Mouse (Mus musculus) right cerebral cortex, adult 2 months (tissue): Measurements from ENCODE around the gene Gm26566.
"Not testable (repeated sequence)": the region's sequence is repeated elsewhere in the genome, so short reads cannot be mapped to it uniquely, and the experiment has no call there.

Source experiments
- DNase-seq, 2 experiments: peaks; one replicate each; pipeline ENCODE4 v3.0.0; 2021 to 2022; ENCODE audit warnings: low spot score in 2 of 2

Gm26566 gene

DNA sequence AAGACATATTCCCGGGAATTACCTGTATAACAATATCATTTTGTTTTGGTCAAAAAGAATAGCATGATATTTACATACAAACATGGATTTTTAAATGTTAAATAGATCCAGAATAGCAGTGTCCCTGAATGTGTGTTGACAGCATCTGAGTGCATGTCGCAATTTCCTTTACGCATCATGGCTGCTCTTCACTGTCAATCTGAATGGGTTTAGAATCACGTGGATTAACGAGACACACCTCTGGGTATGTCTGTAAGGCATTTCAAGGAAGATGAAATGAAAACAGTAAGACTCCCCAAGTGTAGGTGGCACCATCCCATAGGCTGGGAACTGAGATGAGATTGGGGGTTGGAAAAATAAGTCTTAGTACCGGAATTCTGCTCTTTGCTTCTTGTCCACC lies 17.4 kb downstream of the Gm26566 start:
- no peak for DNase-seq

DNA sequence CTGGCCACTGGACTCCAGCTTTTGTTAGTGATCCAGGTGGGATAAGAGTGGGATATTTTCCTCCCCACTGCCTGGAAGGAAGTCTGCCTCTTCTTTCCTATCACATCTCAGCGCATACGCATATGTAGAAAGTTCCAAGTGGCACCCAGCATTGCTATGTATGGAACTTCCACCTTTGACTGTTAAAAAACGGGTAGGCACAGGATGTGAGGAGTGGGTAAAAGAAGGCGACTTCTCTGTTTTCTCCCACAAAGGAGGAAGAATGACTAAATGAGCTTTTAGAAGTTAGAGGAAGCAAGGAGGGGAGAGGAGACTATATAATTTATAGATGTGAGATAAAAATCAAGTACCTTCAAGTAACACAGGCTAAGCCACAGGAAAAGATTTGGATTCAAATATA lies 19.8 kb downstream of the Gm26566 start:
- DNase-seq: no peak

DNA sequence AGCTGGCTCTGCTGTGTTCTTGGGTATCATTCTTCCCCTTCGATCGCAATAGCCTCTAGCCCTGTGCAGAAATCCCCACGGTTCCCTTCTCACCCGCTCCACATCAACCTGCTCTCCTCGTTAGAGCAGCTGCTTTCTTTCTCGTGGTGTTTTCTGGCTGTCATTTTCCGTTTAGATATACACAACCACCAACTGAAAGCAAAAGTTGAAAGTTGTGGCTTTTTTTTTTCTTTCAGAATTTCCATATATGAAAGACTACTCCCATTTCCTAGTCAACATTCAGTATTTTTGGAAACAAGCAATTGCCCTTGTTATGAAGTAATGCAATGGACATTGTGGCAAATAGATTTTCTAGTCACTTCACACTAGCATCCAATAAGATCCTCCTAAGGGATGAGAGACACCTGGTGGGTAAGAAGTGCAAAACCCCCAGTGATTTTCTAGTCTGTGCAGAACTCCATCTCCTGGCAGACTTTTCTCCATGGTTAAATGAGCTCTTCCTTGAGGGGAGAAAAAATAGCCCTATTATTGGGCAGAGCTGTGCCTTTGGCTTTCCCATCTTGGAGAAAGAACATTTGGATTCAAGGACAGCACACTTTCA lies 21.3 kb downstream of the Gm26566 start:
- DNase-seq: no peak

DNA sequence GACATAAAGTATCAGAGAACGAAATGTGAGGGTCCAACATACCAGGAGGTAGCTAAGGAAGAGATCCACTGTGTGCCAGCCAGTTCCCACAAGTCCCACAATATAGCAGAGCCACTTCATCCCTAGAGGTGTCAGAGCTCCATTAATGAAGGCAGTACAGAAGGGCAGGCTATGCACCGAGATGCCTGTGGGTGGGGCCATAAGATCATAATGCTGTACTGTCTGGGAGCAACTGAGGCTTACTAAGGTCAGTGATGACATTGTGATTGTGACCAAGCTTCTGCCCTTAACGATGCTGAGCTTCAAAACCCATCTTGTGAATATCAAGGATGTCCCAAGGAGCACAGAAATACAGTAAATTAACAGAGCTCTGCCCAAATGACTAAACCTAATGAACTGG lies 22.6 kb downstream of the Gm26566 start:
- no peak for DNase-seq

DNA sequence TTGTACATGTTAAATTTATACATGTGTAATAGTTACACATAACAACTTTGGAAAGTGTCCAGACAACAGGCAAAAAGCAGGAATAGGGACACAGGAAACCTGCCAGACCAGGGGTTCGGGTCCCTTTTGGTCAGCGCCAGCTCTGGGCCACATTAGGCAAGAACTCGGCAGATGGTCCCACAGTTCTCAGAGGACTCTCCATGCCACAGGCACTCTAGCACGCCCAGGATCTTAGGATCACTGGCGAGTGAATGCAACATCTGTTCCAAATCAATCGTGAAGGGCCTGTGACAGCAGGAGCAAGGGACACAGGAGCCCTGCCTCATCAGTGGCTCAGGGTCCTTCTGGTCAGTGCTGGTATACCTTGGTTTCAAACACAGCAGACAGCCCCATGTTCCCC lies 28.3 kb downstream of the Gm26566 start:
- DNase-seq: no peak

DNA sequence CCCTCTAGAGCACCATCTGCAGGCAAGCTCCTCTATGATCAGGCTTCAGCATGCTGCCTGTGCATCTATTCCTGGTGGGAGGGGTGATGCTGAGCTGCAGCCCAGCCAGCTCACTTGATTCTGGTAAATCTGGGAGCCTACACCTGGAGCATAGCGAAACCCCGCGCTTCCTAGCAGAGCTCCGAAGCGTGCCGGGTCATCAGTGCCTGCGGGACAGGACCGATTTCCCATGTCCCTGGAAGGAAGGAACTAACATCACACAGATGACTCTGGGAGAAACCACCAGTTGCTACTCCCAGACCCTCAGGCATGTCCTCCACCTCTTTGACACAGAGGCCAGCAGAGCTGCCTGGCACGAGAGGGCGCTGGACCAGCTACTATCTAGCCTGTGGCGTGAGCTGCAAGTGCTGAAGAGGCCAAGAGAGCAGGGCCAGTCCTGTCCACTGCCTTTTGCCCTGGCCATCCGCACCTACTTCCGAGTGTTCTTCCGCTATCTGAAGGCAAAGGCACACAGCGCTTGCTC lies 33.3 kb downstream of the Gm26566 start, which contains the start of gene Gm13271:
Gene Gm13271, plus strand, starts transcription at position 51 of the 523 bp plus-strand sequence.
- DNase-seq: peak; percentile 54 to 68

DNA sequence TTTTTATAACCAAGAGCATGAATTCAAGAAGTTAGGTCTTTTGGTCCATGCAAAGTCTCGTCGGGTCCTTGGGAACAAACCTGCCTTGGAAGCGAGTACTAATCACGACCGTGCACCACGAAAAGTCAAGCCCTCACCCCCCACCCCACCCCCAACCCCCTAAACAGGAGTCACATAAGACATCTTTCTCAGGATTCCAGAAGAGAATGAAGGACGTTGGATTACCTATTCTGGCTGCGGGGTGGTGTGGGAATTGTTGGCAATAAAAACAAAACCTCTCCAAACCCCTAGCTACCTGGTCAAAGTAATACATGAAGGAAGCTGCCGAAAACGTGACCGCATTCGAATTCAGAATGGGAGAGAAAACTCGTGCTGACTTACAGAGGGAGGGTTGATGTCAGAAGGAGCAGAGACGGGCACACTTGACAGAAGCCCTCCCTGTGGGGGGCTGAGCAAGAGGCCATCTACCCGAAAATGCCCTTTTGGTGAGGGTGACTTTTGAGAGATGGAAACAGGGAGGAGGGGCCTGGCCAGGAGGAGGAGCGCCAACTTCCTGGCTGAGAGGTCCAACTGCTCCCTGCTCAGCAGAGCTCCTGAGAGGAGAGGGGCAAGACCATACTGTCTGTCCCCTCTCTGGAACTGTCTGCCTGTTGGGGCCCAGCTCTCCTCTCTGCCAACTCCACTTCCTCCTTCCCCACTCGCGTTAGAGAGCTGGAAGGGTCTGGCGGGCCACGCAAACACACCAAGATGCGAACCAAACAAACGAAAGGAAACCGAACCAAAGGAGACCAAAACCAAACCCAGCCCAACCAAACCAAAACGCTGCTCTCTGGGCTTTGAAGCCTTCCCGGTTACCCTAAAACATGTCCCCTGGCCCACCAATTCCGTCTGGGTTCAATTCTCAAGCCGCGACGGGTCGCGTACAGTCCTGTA lies 35.2 kb downstream of the Gm26566 start:
- DNase-seq: not testable (repeated sequence)

DNA sequence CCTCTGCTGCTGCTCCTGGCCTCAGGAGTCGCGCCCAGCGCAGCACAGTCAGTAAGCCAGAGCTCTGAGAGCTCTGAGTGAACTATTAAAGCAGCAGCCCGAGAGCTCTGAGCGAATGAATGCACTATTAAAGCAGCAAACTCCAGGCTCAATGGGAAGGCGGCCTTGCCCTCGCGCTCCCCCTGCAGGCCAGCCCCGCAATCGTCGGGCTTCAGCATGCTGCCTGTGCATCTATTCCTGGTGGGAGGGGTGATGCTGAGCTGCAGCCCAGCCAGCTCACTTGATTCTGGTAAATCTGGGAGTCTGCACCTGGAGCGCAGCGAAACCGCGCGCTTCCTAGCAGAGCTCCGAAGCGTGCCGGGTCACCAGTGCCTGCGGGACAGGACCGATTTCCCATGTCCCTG lies 36.0 kb downstream of the Gm26566 start:
- DNase-seq: peak; percentile 92 to 95

DNA sequence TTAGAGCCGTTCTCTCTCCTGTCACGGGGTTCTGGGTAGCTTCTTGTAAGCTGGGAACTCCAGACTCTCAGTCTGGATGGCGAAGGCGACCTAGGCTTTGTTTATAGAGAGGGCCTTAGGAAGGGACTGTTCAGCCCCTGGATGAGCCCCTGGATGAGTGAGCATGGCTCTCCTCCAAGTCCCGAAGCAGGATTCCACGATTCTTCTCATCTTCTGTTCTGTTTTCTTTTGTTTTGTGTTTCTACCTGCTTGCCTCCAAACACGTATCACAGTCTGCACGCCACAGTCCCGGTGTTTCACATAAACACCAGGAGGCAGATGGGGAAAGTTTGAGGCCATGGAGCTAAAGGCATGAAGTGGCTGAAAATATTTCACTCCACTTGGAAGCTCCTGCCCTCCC lies 37.1 kb downstream of the Gm26566 start:
- not testable (repeated sequence) for DNase-seq

DNA sequence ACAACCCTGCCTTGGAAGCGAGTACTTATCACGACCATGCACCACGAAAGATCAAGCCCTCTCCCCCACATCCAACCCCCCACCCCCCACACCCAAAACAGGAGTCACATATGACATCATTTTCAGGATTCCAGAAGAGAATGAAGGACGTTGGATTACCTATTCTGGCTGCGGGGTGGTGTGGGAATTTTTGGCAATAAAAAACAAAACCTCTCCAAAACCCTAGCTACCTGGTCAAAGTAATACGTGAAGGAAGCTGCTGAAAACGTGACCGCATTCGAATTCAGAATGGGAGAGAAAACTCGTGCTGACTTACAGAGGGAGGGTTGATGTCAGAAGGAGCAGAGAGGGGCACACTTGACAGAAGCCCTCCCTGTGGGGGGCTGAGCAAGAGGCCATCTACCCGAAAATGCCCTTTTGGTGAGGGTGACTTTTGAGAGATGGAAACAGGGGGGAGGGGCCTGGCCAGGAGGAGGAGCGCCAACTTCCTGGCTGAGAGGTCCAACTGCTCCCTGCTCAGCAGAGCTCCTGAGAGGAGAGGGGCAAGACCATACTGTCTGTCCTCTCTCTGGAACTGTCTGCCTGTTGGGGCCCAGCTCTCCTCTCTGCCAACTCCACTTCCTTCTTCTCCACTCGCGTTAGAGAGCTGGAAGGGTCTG lies 38.1 kb downstream of the Gm26566 start, which contains the start of gene Gm13283:
Gene Gm13283, plus strand, starts transcription at position 510 of the 659 bp plus-strand sequence.
- peak in 1 of 2 experiments; percentile 29 for DNase-seq

DNA sequence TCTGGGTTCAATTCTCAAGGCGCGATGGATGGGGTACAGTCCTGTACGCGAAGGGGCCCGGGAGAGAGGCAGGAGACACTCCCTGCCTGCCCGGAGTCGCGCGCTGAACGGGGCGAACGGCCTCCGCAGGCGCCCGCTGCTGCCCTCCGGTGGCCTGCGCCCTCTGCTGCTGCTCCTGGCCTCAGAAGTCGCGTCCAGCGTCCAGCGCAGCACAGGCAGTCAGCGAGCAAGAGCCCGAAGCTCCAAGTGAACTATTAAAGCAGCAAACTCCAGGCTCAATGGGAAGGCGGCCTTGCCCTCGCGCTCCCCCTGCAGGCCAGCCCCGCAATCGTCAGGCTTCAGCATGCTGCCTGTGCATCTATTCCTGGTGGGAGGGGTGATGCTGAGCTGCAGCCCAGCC lies 38.8 kb downstream of the Gm26566 start:
- DNase-seq: peak; percentile 32 to 36

DNA sequence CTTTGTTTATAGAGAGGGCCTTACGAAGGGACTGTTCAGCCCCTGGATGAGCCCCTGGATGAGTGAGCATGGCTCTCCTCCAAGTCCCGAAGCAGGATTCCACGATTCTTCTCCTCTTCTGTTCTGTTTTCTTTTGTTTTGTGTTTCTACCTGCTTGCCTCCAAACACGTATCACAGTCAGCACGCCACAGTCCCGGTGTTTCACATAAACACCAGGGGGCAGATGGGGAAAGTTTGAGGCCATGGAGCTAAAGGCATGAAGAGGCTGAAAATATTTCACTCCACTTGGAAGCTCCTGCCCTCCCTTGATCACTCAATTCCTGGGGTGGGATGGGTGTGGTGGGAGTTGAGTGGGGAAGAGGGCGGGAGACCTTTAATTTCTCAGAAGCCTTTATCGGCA lies 40.2 kb downstream of the Gm26566 start:
- peak; percentile 48 to 69 for DNase-seq

DNA sequence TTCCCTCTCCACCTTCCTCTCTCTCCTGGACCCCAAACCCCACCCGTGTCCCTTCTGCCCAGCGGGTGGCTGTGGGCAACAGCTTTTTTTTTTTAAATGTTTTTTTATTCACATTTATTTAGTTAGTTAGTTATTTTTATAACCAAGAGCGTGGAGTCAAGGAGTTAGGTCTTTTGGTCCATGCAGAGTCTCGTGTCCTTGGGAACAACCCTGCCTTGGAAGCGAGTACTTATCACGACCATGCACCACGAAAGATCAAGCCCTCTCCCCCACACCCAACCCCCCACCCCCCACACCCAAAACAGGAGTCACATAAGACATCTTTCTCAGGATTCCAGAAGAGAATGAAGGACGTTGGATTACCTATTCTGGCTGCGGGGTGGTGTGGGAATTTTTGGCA lies 40.7 kb downstream of the Gm26566 start:
- not testable (repeated sequence) for DNase-seq

DNA sequence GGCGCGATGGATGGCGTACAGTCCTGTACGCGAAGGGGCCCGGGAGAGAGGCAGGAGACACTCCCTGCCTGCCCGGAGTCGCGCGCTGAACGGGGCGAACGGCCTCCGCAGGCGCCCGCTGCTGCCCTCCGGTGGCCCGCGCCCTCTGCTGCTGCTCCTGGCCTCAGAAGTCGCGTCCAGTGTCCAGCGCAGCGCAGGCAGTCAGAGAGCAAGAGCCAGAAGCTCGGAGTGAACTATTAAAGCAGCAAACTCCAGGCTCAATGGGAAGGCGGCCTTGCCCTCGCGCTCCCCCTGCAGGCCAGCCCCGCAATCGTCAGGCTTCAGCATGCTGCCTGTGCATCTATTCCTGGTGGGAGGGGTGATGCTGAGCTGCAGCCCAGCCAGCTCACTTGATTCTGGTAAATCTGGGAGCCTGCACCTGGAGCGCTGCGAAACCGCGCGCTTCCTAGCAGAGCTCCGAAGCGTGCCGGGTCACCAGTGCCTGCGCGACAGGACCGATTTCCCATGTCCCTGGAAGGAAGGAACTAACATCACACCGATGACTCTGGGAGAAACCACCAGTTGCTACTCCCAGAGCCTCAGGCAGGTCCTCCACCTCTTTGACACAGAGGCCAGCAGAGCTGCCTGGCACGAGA lies 41.9 kb downstream of the Gm26566 start:
- DNase-seq: peak; percentile 5 to 18
